Mouse (Mus musculus): ENCODE results near the gene Olfr90. TPM values are rescaled to one million over a fixed set of nuclear protein-coding genes. Genes with fewer than 3 reads are reported as not detected.

The Olfr90 gene
- total and polyA plus RNA-seq, 2 experiments from 2014 or later, result not detected

- Histone ChIP-seq H3K9me3 (replicated peaks; ENCODE audit: control insufficient read depth, low read length) (no peaks in the 10 kb centered on the region), H3K9ac (replicated peaks; ENCODE audit: low read depth, low read length) (no peak overlapping the region), H3K27me3 (ENCODE audit: control insufficient read depth, insufficient read depth, low read length) (no peaks in the 10 kb centered on the region), H3K4me2 (ENCODE audit: low read depth, low read length) (no peak overlapping the region), H3K4me1 (ENCODE audit: control insufficient read depth, insufficient read depth) (no peaks in the 10 kb centered on the region), H3K36me3 (replicated peaks; ENCODE audit: control insufficient read depth, insufficient read depth, low read length) (peaks cover 68% of the 10 kb centered on the region), H3K27ac (ENCODE audit: low read depth) (no peak overlapping the region), H3K4me3 (ENCODE audit: low read depth, low read length) (no peak overlapping the region)
- TF ChIP-seq CTCF (IDR thresholded peaks at IDR 0.05; ENCODE audit: low read depth) (no peak), EP300 (IDR thresholded peaks at IDR 0.05; ENCODE audit: low read depth) (no peak)
- ATAC-seq (ENCODE audit: insufficient read depth, low read depth), result no peak
- DNase-seq (ENCODE audit: low spot score), result no peak
- WGBS, result 90% methylated on average over 1 of the region's 1 CpGs
Observed at GRCm38 (mm10) chr17:37067861-37068260, 20.4 kb downstream of the Olfr90 start.

DNA sequence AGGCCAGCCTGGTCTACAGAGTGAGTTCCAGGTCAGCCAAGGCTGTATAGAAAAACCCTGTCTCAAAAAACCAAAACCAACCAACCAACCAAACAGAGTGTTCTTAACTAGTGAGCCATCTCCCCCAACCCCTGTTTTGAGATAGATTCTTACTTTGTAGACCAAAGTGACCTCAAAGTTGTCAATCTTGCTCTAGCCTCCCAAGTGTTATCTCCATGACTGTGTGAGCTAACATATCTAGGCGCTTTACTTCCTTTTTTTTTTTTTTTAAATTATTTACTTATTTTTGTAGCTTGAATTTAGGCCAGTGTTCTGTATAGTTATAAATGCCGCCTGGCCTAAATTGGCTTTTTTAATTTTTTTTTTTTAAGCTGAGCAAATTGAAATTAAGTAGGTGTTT is 22.3 kb downstream of the Olfr90 start:
- peaks cover 68% of the 10 kb centered on the region for H3K36me3 ChIP-seq (replicated peaks; ENCODE audit: control insufficient read depth, insufficient read depth, low read length)
- H3K9ac ChIP-seq (replicated peaks; ENCODE audit: low read depth, low read length), result no peak overlapping the region
- TF ChIP-seq EP300 (IDR thresholded peaks at IDR 0.05; ENCODE audit: low read depth), result no peak
- TF ChIP-seq CTCF (IDR thresholded peaks at IDR 0.05; ENCODE audit: low read depth), result no peak
- H3K4me2 ChIP-seq (ENCODE audit: low read depth, low read length), result no peak overlapping the region
- no peak overlapping the region for H3K4me3 ChIP-seq (ENCODE audit: low read depth, low read length)
- DNase-seq (ENCODE audit: low spot score) (no peak), ATAC-seq (ENCODE audit: insufficient read depth, low read depth) (no peak)
- H3K27me3 ChIP-seq (ENCODE audit: control insufficient read depth, insufficient read depth, low read length), result no peaks in the 10 kb centered on the region
- WGBS, result 91% methylated on average over 2 of the region's 2 CpGs
- no peaks in the 10 kb centered on the region for H3K9me3 ChIP-seq (replicated peaks; ENCODE audit: control insufficient read depth, low read length)
- H3K27ac ChIP-seq (ENCODE audit: low read depth), result no peak overlapping the region
- no peaks in the 10 kb centered on the region for H3K4me1 ChIP-seq (ENCODE audit: control insufficient read depth, insufficient read depth)

DNA sequence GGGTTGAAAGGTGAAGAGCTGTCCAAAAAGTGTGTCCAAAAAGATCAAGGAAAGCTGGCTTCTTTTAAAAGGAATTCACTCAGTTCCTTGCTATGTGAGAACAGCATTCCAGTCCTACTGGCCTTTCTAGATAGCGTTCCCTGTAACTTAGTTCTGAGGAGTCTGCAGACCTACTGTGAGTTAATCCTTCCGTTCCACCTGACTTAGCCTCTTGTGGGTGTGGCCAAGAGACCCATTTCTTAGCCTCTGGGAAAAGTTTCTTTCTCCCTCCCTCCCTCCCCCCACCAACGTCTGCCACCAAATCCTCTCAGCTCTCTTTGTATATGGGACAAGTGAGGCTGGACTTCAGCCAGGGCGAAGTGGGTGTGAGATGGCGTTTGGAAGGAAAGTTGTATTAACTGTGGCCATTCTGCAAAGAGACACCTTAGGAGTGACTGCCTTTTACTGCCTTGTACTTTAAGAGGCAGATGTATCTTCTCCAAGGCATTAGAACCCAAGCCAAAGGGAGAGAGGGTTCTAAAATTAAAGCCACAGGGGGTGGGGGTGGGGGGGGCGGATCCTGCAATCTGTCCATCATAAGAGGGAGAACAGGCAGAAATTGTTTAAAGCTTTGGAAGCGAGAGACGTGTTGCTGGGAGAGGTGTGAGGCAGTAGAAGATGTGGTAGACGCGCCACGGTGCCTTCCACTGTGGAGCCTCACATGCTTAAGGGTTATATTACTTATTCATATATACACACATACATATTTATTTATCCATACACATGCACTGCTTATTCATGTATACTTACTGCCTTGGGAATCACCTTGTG is 24.4 kb downstream of the Olfr90 start:
- Histone ChIP-seq H3K4me1 (ENCODE audit: control insufficient read depth, insufficient read depth) (no peaks in the 10 kb centered on the region), H3K9me3 (replicated peaks; ENCODE audit: control insufficient read depth, low read length) (no peaks in the 10 kb centered on the region), H3K27ac (ENCODE audit: low read depth) (no peak overlapping the region), H3K4me3 (ENCODE audit: low read depth, low read length) (no peak overlapping the region), H3K36me3 (replicated peaks; ENCODE audit: control insufficient read depth, insufficient read depth, low read length) (peaks cover 56% of the 10 kb centered on the region), H3K27me3 (ENCODE audit: control insufficient read depth, insufficient read depth, low read length) (no peaks in the 10 kb centered on the region), H3K4me2 (ENCODE audit: low read depth, low read length) (no peak overlapping the region), H3K9ac (replicated peaks; ENCODE audit: low read depth, low read length) (no peak overlapping the region)
- TF ChIP-seq CTCF (IDR thresholded peaks at IDR 0.05; ENCODE audit: low read depth) (no peak), EP300 (IDR thresholded peaks at IDR 0.05; ENCODE audit: low read depth) (no peak)
- WGBS, result 74% methylated on average over 11 of the region's 11 CpGs
- ATAC-seq (ENCODE audit: insufficient read depth, low read depth) (no peak), DNase-seq (ENCODE audit: low spot score) (no peak)

DNA sequence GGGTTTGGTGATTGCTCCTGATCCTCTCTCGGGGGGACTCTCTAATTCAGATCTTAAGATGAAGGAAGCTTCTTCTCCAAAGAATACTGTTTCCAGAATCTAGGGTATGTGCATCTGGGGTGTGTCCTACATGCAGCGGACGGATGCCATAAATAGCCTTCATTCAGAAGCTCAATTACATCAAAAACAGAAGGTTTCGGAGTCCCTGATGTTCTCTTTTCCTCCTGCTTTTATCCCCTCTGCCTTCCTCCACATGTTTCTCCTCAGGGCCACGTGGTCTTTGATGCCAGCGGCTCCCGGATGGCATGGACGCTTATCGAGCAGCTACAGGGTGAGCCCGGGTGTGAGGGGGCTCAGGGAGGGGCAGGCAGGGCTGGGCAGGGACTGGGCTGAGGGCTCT is 25.2 kb downstream of the Olfr90 start:
- ATAC-seq (ENCODE audit: insufficient read depth, low read depth) (no peak), DNase-seq (ENCODE audit: low spot score) (no peak)
- H3K9me3 ChIP-seq (replicated peaks; ENCODE audit: control insufficient read depth, low read length), result no peaks in the 10 kb centered on the region
- H3K4me3 ChIP-seq (ENCODE audit: low read depth, low read length), result no peak overlapping the region
- no peak overlapping the region for H3K4me2 ChIP-seq (ENCODE audit: low read depth, low read length)
- TF ChIP-seq EP300 (IDR thresholded peaks at IDR 0.05; ENCODE audit: low read depth) (no peak), CTCF (IDR thresholded peaks at IDR 0.05; ENCODE audit: low read depth) (no peak)
- H3K27me3 ChIP-seq (ENCODE audit: control insufficient read depth, insufficient read depth, low read length), result no peaks in the 10 kb centered on the region
- H3K36me3 ChIP-seq (replicated peaks; ENCODE audit: control insufficient read depth, insufficient read depth, low read length), result peaks cover 54% of the 10 kb centered on the region
- H3K9ac ChIP-seq (replicated peaks; ENCODE audit: low read depth, low read length), result no peak overlapping the region
- no peaks in the 10 kb centered on the region for H3K4me1 ChIP-seq (ENCODE audit: control insufficient read depth, insufficient read depth)
- H3K27ac ChIP-seq (ENCODE audit: low read depth), result no peak overlapping the region
- WGBS, result 64% methylated on average over 10 of the region's 10 CpGs

DNA sequence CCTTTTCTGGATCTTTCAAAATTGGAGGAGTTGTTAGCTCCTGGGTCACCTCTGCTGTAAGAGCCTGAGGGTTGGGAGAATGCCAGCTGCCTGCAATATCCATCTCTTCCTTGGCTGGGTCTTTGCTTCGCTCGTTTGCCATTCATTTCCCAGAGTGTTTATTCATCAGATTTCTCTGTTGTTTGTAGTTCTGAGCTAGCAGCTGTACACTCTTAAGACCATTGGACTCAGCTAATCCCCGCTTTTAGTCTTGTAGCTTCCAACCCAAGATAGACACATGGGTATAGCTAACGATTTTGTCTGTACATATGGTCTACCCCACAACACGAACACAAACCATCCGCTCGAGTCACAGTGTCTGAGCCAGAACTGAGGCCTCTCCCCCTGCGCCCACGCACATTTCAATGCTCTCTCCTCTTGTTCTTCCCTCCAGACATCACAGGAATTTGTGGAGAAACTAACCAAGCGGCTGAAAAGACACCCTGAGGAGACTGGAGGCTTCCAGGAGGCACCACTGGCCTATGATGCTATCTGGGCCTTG is 26.1 kb downstream of the Olfr90 start:
- 88% methylated on average over 10 of the region's 10 CpGs for WGBS
- ATAC-seq (ENCODE audit: insufficient read depth, low read depth) (no peak), DNase-seq (ENCODE audit: low spot score) (no peak)
- no peak overlapping the region for H3K27ac ChIP-seq (ENCODE audit: low read depth)
- no peak overlapping the region for H3K4me2 ChIP-seq (ENCODE audit: low read depth, low read length)
- no peak overlapping the region for H3K9ac ChIP-seq (replicated peaks; ENCODE audit: low read depth, low read length)
- H3K36me3 ChIP-seq (replicated peaks; ENCODE audit: control insufficient read depth, insufficient read depth, low read length), result peaks cover 45% of the 10 kb centered on the region
- H3K4me1 ChIP-seq (ENCODE audit: control insufficient read depth, insufficient read depth), result no peaks in the 10 kb centered on the region
- TF ChIP-seq EP300 (IDR thresholded peaks at IDR 0.05; ENCODE audit: low read depth), result no peak
- TF ChIP-seq CTCF (IDR thresholded peaks at IDR 0.05; ENCODE audit: low read depth), result no peak
- no peaks in the 10 kb centered on the region for H3K9me3 ChIP-seq (replicated peaks; ENCODE audit: control insufficient read depth, low read length)
- no peaks in the 10 kb centered on the region for H3K27me3 ChIP-seq (ENCODE audit: control insufficient read depth, insufficient read depth, low read length)
- H3K4me3 ChIP-seq (ENCODE audit: low read depth, low read length), result no peak overlapping the region

All from heart, postnatal 0 days (tissue).